Mouse (Mus musculus) testis, adult 2 months (tissue): ENCODE measurements around the gene Letm1. TPM values are rescaled to one million over a fixed set of nuclear protein-coding genes. Genes with fewer than 3 reads are reported as not detected.

Experiments used
- H3K27ac ChIP-seq: fragments of 200-500 bp; 2 replicates; pipeline ENCODE4 v1.5.1; 2012; ENCODE audit warnings: low read depth, low read length; ENCODE audit not compliant: control insufficient read depth, insufficient read depth
- H3K27me3 ChIP-seq: fragments of 200-500 bp; 2 replicates; pipeline ENCODE4 v1.6.1; 2012; ENCODE audit warnings: mild to moderate bottlenecking, low read length, moderate library complexity; ENCODE audit not compliant: control insufficient read depth, insufficient read depth
- H3K36me3 ChIP-seq: fragments of 200-500 bp; 2 replicates; pipeline ENCODE4 v1.6.1; 2012; ENCODE audit warnings: mild to moderate bottlenecking, low read length; ENCODE audit not compliant: control insufficient read depth, insufficient read depth
- H3K4me1 ChIP-seq: fragments of 200-500 bp; 2 replicates; pipeline ENCODE4 v1.6.1; 2012; ENCODE audit warnings: low read length; ENCODE audit not compliant: control insufficient read depth, insufficient read depth
- H3K4me3 ChIP-seq: fragments of 200-500 bp; 2 replicates; pipeline ENCODE4 v1.5.1; 2012; ENCODE audit warnings: low read depth, mild to moderate bottlenecking, low read length, moderate library complexity, mixed read lengths; ENCODE audit not compliant: control insufficient read depth
- CTCF ChIP-seq: fragments of 200-500 bp; IDR thresholded peaks from 2 replicates; pipeline ENCODE4 v1.5.1; 2012; ENCODE audit warnings: low read depth, mild to moderate bottlenecking, inconsistent platforms, low read length, moderate library complexity; ENCODE audit not compliant: control insufficient read depth, insufficient read depth, insufficient replicate concordance
- POLR2A ChIP-seq: fragments of 200-500 bp; IDR thresholded peaks from 2 replicates; pipeline ENCODE4 v1.6.1; 2012; ENCODE audit warnings: low read depth, mild to moderate bottlenecking, inconsistent platforms, low read length, moderate library complexity; ENCODE audit not compliant: control insufficient read depth
- polyA plus RNA-seq: library from polyadenylated mRNA; depleted of rRNA; stranded (reverse); fragments of >200 nt; gene quantifications from 2 replicates; pipeline ENCODE4 v1.2.3, GENCODE M21; 2012

Gene Letm1
- polyA plus RNA-seq, 1 experiment, result 24.1 TPM

- no peaks in the 10 kb centered on the region for H3K36me3 ChIP-seq
Observed at GRCm38 (mm10) chr5:33726891-33727290, 55.7 kb downstream of the Letm1 start.

DNA sequence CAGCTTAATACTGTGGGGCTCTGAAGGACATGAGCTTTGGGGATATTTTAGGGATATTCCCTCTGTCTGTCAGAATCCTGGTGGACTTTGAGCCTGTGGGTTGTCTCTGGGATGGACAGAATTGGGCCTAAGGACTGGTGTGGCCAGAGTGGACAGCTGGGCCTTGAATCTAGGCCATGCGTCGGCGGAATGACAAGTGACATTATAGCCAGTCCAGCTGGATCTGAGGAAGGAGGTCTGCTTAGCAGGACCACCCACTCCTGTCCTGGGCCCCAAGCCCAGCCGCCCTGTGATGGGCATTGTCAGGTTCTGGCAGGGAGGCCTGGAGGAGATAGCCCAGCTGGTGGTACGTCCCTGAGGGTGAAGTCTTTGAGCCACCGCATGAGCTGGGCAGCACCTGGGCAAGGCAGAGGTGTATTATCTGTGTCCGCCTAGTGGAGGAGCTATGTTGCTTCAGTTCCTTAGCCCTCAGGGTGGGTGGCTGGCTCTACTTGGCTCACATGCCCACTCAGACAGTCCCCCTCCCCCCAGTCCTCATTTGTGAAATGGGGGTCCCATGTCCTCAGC, 56.5 kb downstream of the Letm1 start:
- no peak overlapping the region for H3K27ac ChIP-seq
- H3K27me3 ChIP-seq, result peaks cover 2% of the 10 kb centered on the region; the same call in 1 of the 2 replicates
- H3K4me1 ChIP-seq, result peaks cover 30% of the 10 kb centered on the region
- H3K4me3 ChIP-seq, result no peak overlapping the region
- no peaks in the 10 kb centered on the region for H3K36me3 ChIP-seq
- TF ChIP-seq POLR2A (no peak), CTCF (no peak)

More at GRCm38 (mm10) chr5:33726891-33727290, 55.7 kb downstream of the Letm1 start:
- Histone ChIP-seq H3K4me1 (peaks cover 22% of the 10 kb centered on the region), H3K4me3 (no peak overlapping the region), H3K27ac (no peak overlapping the region), H3K27me3 (peaks cover 2% of the 10 kb centered on the region; the same call in 1 of the 2 replicates)
- TF ChIP-seq POLR2A (no peak), CTCF (no peak)

DNA sequence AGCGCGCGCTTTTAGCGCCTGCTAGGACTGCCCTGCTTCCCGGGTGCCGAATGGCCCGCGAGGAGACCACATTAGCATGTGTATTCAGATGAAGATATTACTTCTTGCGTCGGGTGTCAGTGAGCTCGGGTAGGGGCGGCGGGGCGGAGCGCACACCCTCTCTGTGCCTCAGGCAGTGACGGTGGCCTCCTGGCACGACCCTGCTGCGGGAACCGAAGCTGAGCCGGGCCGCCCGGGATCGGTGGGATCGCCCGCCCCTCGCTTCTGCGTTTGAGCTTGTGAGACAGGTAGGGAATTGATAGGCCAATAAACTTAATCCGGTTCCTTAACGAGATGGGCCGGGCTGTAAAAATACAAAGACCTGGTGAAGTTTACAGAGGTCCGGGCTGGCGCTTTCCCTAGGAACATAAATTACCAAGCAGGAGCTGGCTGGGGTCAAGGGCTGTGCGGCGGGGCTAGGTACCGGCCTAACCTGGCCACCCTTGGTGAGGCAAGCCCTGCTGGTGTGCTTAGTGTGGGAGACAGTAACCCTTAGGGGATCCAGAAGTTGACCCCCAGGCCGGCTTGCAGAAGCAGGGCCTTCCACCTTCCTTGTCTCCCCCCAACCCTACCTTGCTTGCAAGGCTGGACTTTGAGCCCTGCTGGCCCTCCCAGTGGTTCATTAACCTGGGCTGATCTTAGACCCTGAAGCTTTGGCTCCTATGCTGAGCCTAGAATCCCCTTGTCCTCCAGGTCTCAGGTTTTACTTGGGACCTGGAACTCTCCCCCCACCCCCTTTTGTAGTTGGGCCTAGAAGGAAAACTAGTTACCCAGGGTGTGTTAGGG, 58.8 kb downstream of the Letm1 start:
- Histone ChIP-seq H3K4me3 (peak overlapping the region; percentile 83), H3K4me1 (peaks cover 34% of the 10 kb centered on the region), H3K27me3 (peaks cover 2% of the 10 kb centered on the region; the same call in 1 of the 2 replicates), H3K27ac (no peak overlapping the region), H3K36me3 (no peaks in the 10 kb centered on the region)
- TF ChIP-seq POLR2A, result no peak
- TF ChIP-seq CTCF, result no peak

DNA sequence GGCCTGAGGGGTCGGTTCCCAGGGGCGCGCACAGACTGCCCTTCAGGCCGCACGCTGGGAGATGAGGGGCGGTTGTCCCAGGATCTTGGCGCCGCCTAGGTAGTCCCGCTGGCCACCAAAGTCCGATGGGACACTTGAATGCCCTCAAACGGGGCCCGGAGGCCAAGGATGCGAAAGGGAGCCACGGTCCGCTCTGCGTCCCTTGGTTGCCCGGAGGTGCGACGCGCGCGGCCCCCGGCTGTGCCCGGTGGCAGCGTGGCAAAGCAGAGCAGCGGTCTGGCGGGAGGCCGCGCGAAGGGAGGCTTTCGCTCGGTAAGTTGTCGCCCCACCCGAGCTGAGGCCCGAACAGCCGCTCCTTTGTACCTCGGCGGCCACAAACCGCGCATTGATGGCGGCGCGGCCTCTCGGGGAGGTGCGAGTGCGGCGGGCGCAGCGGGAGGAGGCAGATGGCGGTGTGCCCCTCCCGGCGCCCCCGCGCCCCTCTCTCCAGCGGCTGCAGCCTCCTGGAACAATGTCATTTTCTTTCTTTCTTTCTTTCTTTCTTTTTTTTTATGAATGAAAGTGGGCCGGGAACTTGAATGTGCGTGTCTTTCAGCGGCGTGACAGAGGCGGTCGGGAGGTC, 59.5 kb downstream of the Letm1 start:
- H3K4me3 ChIP-seq, result peak overlapping the region; percentile 83
- H3K27me3 ChIP-seq, result peaks cover 2% of the 10 kb centered on the region; the same call in 1 of the 2 replicates
- no peak overlapping the region for H3K27ac ChIP-seq
- peaks cover 34% of the 10 kb centered on the region for H3K4me1 ChIP-seq
- no peaks in the 10 kb centered on the region for H3K36me3 ChIP-seq
- TF ChIP-seq CTCF (no peak), POLR2A (no peak)

GRCm38 (mm10) chr5:33722266-33723018, 60.2 kb downstream of the Letm1 start:
- peak overlapping the region; percentile 83 for H3K4me3 ChIP-seq
- H3K27ac ChIP-seq, result no peak overlapping the region

GRCm38 (mm10) chr5:33721541-33722265, 60.9 kb downstream of the Letm1 start, which contains the start of gene Fgfr3:
TSS of gene Fgfr3 (plus strand) at chr5:33721674.
- Histone ChIP-seq H3K4me3 (peak within 1 kb of the TSS; percentile 83), H3K36me3 (no peaks in the 10 kb centered on the region), H3K27ac (no peak within 1 kb of the TSS), H3K4me1 (peaks cover 34% of the 10 kb centered on the region), H3K27me3 (peaks cover 2% of the 10 kb centered on the region; the same call in 1 of the 2 replicates)
- no peak for TF ChIP-seq CTCF
- no peak for TF ChIP-seq POLR2A

More at GRCm38 (mm10) chr5:33722266-33723018, 60.2 kb downstream of the Letm1 start:
- Histone ChIP-seq H3K4me1 (peaks cover 34% of the 10 kb centered on the region), H3K36me3 (no peaks in the 10 kb centered on the region), H3K27me3 (peaks cover 2% of the 10 kb centered on the region; the same call in 1 of the 2 replicates)
- TF ChIP-seq POLR2A (no peak), CTCF (no peak)
